Mouse (Mus musculus) embryonic fibroblast, embryonic 13.5 days (primary cell): Measurements from ENCODE around the gene Ccr4.

Experiments
- CTCF ChIP-seq: IDR thresholded peaks from 2 replicates; pipeline ENCODE4 v1.5.1; 2011; ENCODE audit warnings: mild to moderate bottlenecking, control low read depth, low read length, moderate library complexity, borderline replicate concordance; ENCODE audit not compliant: insufficient read depth
- POLR2A ChIP-seq: IDR thresholded peaks from 2 replicates; pipeline ENCODE4 v1.6.1; 2011; ENCODE audit warnings: low read depth, mild to moderate bottlenecking, control low read depth, low read length, moderate library complexity

DNA sequence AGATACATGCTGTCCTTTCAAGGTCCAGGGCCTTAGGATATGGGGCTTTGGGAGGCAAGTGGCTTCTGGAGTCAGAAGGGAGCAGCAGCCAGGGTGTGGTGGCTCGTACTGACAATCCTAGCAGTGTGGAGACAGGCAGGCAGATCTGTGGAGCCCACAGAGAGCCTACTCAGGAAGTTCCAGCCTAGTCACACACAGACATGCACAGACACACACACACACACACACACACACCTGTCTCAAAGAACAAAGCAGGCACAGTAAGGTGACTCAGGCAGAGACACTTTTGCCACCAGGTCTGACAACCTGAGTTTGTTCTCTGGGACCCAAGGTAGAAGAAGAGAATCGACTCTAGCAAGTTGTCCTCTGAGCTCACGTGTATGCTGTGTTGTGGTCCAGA, 23.8 kb downstream of the Ccr4 start:
- TF ChIP-seq CTCF (no peak), POLR2A (no peak)
